Mouse (Mus musculus) gastrocnemius, adult 8-10 months (tissue): ENCODE measurements around the gene 4930426L09Rik. TPM values are rescaled to one million over a fixed set of nuclear protein-coding genes. Genes with fewer than 3 reads are reported as not detected.

Experiments used
- DNase-seq, 2 experiments: peaks; one replicate each; pipeline ENCODE4 v3.0.0; 2022; ENCODE audit warnings: low spot score in 2 of 2
- total RNA-seq, 4 experiments: library from RNA; stranded (reverse); gene quantifications; 2 replicates each; pipeline ENCODE4 v1.2.4; 2022

Gene 4930426L09Rik
- total RNA-seq, 4 experiments from 2014 or later, result not detected

DNA sequence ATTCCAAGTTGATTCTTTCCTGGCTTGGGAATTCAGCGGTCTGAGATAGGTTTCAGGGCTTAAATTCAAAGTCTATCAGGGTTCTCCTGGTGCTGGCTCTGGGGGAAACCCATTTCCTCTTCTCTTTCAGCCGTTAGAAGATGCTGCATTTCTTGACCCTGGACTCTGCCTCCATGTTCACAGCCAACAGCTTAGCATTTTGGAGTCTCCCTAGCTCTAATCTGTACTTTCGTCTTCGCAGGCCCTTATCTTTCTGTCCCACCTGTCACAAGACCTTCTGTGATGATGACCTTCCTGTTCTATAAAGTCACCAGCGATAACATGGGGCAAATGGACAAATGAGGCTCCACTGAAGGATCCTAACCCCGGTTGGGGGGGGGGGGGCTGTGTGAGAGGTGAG lies 13.3 kb downstream of the 4930426L09Rik start:
- DNase-seq, result no peak

DNA sequence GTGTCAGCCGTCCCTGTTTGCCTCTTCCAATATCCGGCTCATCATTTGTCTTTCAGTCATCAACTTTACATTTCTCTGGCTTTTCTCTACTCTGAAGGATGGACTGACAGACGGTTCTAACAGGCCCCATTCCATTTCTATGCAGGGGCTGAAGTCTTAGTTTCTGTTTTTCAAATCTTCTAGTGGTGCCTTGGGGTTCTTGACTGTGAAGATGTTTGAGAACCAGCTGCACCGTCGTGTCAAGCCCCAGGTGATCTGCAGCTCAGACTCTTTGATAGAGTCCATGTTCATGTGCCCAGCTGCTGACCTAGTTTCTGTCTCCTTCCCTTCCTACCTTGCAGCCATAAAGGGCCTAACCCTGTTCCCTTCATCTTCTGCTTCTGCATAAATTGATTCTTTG lies 18.2 kb downstream of the 4930426L09Rik start:
- DNase-seq, result no peak

DNA sequence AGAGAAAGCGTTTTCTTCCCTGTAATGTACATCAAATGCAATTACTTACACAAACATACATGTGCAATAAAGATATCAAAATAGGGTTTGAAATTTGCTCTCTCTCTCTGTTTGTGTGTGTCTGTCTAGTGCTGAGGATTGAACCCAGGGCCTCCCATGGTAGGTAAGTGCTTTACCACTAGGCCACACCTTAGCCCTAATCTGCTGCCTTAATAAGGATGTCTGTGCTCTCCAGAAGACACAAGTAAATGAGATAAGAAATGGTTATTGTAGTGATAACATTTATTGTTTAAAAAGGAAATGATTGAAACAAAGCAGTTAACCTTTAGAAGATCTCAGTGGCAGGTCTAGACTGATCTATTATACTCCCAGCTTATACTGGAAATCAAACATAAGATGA lies 18.7 kb downstream of the 4930426L09Rik start:
- DNase-seq, result no peak

DNA sequence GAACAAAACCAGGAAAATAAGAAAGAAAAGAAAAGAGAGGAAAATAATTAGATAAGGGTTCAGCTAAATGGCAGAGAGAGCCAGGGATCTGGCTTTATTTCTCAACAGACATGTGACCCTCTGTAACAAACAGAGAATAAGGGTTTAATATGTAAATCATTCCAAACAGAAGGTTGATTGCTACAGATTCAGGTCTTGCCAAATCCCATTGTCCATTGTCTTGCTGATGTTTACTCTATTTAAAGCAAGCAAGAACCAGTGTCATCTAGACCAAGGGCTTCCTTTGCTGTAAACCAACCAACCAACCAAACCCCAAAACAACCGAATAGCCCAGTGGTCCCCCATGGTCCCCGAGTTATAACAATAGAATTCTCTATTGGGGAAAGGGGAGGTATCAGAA lies 19.9 kb downstream of the 4930426L09Rik start:
- DNase-seq, result no peak

DNA sequence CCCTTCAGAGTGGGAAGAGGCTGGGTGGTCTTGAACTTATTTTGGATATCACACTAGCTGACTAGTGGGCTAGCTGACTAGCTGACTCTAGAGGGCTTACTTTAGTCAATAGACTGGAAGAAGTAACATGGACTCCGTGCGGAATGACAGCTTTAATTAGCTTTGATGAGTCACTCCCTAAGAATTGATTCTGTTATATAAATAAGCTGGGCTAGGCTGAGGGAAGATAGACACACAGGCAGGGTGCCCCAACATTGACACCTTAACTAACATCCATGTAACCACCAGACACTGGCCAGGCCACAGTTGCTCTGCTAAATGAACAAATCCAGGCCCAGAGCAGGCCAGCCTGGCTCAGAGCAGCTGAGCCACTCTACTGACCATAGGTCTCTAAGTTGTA lies 26.7 kb downstream of the 4930426L09Rik start:
- DNase-seq, result no peak

DNA sequence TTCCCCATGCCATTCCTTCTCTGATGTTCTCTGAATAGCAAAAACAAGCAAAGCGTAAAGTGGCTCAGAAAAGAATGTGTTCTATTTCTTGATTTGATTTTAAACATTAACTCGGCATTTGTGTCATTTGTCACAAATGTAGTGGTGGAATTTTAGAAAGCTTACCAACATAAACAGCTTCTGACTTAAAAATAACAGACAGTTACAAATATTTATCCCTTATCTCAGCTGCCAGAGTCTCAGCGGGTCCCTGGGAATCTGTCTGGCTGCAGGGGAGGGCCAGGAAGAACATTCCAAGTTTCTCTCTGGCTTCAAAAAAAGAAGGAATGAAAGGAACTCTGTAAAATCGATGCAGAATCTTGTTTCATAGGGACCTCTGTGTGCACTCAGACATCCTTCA lies 39.3 kb downstream of the 4930426L09Rik start:
- no peak for DNase-seq

DNA sequence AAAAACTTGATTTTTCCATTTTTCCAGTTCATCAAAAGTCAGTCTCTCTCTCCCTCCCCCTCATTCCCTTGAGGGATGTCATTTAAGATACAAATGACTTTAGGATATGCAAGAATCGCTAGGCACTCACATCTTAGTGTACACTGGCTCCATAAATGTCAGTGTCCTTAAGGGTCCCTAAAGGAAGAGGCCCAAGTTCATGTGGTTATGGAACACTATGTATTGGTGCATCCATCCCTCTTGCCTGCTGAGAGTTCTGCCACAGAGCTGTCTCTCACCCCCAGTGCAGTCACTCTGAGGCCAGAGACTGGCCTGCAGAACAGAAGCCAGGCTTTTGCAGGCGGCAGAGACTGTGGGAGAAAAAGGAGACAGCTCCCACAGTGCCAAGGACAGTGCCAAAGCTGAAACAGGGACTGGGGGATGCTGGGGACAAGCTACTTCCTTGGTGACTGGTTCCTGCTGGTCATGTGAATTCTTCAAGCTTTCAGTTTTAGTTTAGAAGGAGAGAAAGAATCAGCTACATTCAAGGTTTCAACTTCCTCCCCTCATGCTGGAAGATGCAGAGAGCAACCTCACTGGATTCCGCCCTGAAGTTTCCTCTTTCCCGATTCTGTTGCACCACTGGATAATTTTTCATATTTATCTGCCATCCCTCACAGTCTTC lies 39.9 kb downstream of the 4930426L09Rik start:
- no peak for DNase-seq

DNA sequence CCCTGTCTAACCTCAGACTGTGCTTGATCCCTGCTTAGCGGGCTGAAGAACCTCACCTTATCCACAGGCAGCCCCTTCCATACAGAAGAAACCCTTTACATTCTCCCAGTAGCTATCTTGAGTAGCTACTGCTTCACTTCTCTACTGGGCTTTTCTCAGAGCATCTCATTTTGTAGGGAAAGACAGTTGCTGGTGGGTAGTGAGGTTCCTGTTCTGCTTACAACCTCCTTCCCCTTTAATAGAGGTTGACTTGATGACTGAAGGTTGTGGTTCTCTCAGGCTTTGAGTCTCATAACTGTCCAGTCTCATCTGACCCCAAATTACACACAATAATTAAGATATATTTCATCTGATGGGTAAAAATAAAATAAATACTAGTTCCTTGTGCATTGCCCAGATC lies 50.1 kb downstream of the 4930426L09Rik start:
- no peak for DNase-seq

DNA sequence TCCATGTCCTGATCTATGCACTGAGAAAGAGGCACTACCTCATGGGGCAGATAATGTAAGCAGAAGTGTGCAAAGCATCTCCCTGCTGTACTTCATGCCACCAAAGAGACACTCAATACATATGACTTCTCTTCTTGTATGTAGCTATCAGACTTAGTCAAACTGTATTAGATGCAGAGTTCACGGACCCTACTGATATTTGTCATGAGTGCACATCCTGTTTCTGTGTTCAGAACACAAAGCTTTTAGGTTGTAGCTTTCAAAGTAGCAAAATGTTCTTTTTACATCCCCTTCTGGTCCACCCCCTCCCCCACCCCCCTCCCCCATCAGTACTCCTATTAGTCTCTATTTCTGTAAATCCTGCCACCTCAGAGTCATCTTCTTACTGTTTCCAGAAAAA lies 51.2 kb downstream of the 4930426L09Rik start:
- DNase-seq, result no peak

Other genes with a start within 250 kb of the 4930426L09Rik start
- 1 to 10 TPM; 2.1 to 2.7 (median 2.3) TPM for gene Pip4k2a, start 217 bp upstream of the 4930426L09Rik start, total RNA-seq
- gene Armc3, start 201.0 kb downstream of the 4930426L09Rik start, total RNA-seq, result not detected